Mouse (Mus musculus) limb, embryonic 12.5 days (tissue): ENCODE measurements at regions not wholly inside any gene's neighbourhood (a gene's known extent, or its start where the extent isn't known, plus 50 kb on each side); places are given as distances from the start of the nearest gene placed in this dataset.

Experiments used
- ATAC-seq: fragments of 200-750 bp; cut with Nextera tagmentation; 2 replicates; pipeline ENCODE4 v1.8.0; 2017; ENCODE audit warnings: low read depth, moderate TSS enrichment; ENCODE audit not compliant: insufficient number of reproducible peaks, insufficient read depth, low FRiP score, low TSS enrichment
- H3K27ac ChIP-seq: fragments of 300-500 bp; sonication (generic); 2 replicates; pipeline ENCODE4 v1.5.1; 2016; ENCODE audit warnings: mild to moderate bottlenecking, moderate library complexity
- H3K27me3 ChIP-seq: fragments of 300-500 bp; sonication (generic); 2 replicates; pipeline ENCODE4 v1.6.1; 2016; ENCODE audit warnings: mild to moderate bottlenecking, moderate library complexity
- H3K36me3 ChIP-seq: fragments of 300-500 bp; sonication (generic); 2 replicates; pipeline ENCODE4 v1.6.1; 2016; ENCODE audit warnings: mild to moderate bottlenecking, moderate library complexity
- H3K4me1 ChIP-seq: fragments of 300-500 bp; sonication (generic); replicated peaks from 2 replicates; pipeline ENCODE4 v1.6.1; 2016
- H3K4me2 ChIP-seq: fragments of 300-500 bp; sonication (generic); 2 replicates; pipeline ENCODE4 v1.6.1; 2016; ENCODE audit warnings: mild to moderate bottlenecking, moderate library complexity
- H3K4me3 ChIP-seq: fragments of 300-500 bp; sonication (generic); replicated peaks from 2 replicates; pipeline ENCODE4 v1.5.1; 2016; ENCODE audit warnings: mild to moderate bottlenecking
- H3K9ac ChIP-seq: fragments of 300-500 bp; sonication (generic); replicated peaks from 2 replicates; pipeline ENCODE4 v1.6.1; 2016; ENCODE audit warnings: mild to moderate bottlenecking, moderate library complexity
- H3K9me3 ChIP-seq: fragments of 300-500 bp; sonication (generic); 2 replicates; pipeline ENCODE4 v1.6.1; 2016; ENCODE audit warnings: mild to moderate bottlenecking, moderate library complexity
- WGBS: fragments of 180-500 bp; shearing (Covaris S2); methylation state at CpG from one replicate; pipeline ENCODE4 v1.1.7; 2016; 5-methylcytosine and 5-hydroxymethylcytosine counted together

- H3K9ac ChIP-seq = no peak overlapping the region
- H3K9me3 ChIP-seq = no peaks in the 10 kb centered on the region
- ATAC-seq = no peak
- H3K4me2 ChIP-seq = no peak overlapping the region
- 88% methylated on average over 11 of the region's 11 CpGs for WGBS
- H3K36me3 ChIP-seq = no peaks in the 10 kb centered on the region
- H3K4me3 ChIP-seq = no peak overlapping the region
- H3K4me1 ChIP-seq = 0 out of 2 replicates have a peak, but pooled peaks cover 2% of the 10 kb centered on the region
- no peaks in the 10 kb centered on the region for H3K27me3 ChIP-seq
- no peak overlapping the region for H3K27ac ChIP-seq
Measured at GRCm38 (mm10) chr1:128826419-128826818, 234.3 kb upstream of the Cxcr4 start.

DNA sequence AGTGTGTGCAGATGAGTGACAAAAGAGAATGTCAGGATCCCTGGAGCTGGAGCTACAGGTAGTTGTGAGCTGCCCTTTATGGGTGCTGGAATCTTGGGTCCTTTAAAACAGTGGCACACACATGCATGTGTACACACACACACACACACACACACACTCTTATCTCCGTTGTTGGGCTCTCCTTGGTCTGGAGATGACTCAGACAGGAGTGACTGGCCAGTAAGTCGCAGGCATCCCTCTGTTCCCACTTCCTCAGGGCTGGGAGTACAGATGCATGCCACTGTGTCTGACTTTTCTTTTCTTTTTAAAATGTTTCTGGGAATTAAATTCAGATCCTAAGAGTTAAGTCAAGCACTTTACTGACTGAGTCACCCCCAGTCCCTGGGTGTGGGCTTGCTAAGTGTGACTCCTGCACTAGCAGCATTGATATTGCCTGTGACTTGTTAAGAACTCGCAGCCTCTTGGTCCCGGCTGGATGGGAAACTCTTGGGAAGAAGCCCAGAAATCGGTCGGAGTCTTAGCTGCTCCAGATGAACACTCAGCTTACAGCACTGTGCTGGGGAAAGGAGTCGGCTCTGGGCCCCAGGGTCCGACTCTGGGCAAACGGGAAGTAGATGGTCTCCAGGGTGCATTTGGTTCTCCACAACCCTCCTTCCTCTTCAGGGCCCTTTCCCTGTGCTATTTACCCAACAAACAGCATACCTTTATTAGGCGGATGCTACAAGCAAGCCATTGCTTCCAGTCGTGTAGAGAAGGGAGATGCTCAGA, 233.0 kb upstream of the Cxcr4 start:
- no peaks in the 10 kb centered on the region for H3K36me3 ChIP-seq
- H3K27me3 ChIP-seq = no peaks in the 10 kb centered on the region
- no peak overlapping the region for H3K4me2 ChIP-seq
- peaks cover 6% of the 10 kb centered on the region; the same call in 1 of the 2 replicates for H3K9me3 ChIP-seq
- 0 out of 2 replicates have a peak, but pooled peaks cover 2% of the 10 kb centered on the region for H3K4me1 ChIP-seq
- no peak overlapping the region for H3K9ac ChIP-seq
- no peak overlapping the region for H3K27ac ChIP-seq
- no peak overlapping the region for H3K4me3 ChIP-seq
- 71% methylated on average over 11 of the region's 11 CpGs for WGBS
- ATAC-seq = no peak

DNA sequence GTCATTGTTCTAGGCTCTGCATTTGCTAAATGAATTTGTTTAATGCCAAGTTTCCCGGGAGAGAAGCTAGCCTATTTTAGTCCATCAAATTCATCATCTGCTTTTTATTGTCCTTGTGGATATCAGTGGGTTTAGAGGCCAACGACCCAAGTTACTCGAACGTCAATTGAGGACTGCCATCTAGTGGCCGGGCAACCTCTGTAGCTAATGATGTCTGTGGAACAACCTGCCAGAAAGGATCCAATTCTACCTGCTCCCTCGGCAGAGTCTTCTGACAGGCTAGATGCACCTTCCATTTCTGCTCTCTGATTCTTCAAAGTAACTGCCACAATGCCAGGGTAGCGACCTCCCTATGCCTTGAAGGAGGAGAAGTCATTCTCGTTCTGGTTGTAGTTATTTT, 232.1 kb upstream of the Cxcr4 start:
- Histone ChIP-seq H3K9ac (no peak overlapping the region), H3K4me3 (no peak overlapping the region), H3K27ac (no peak overlapping the region), H3K36me3 (no peaks in the 10 kb centered on the region), H3K27me3 (no peaks in the 10 kb centered on the region), H3K4me1 (0 out of 2 replicates have a peak, but pooled peaks cover 2% of the 10 kb centered on the region), H3K9me3 (peaks cover 6% of the 10 kb centered on the region; the same call in 1 of the 2 replicates), H3K4me2 (no peak overlapping the region)
- 11% methylated on average over 8 of the region's 8 CpGs for WGBS
- ATAC-seq = no peak

DNA sequence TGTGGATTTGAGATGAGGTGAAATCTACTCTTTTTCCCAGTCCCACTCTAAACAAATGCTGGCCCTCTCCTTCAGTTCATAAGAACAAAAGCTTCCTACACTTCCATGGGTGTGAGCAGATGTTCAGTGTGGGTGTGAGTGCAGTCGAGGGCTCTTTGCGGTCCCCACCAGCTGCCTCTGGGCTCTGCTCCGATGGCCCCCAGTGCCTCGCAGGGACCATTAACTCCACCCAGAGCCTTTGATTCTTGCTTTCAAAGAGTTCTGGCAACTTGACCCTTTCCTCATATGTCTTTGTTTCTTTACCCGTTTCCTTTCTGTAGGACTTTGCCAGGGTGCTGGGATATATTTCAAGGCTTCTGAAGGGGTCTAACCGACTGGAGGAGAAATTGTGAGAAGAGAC, 229.9 kb upstream of the Cxcr4 start:
- Histone ChIP-seq H3K36me3 (no peaks in the 10 kb centered on the region), H3K4me1 (0 out of 2 replicates have a peak, but pooled peaks cover 2% of the 10 kb centered on the region), H3K27me3 (no peaks in the 10 kb centered on the region), H3K4me2 (no peak overlapping the region), H3K27ac (no peak overlapping the region), H3K4me3 (no peak overlapping the region), H3K9me3 (peaks cover 6% of the 10 kb centered on the region; the same call in 1 of the 2 replicates), H3K9ac (no peak overlapping the region)
- 33% methylated on average over 6 of the region's 6 CpGs for WGBS
- no peak for ATAC-seq

DNA sequence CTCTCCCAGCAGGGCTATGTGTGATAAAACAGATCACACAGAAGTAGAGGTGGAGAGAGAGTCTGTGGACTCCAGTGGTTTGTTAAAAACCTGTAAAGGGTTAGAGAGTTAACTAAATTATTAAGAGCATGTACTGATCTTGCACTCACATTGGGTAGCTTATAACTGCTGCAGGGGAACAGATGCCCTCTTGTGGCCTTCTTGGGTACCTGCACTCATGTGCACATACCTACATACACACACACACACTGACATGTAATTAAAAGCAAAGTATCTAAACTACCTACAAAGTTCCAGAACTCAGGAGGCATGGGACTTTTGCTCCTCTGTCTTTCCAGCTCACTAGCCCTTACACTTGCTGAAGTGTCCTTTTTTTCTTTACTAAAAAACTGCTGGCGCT, 228.4 kb upstream of the Cxcr4 start:
- H3K9me3 ChIP-seq = peaks cover 6% of the 10 kb centered on the region; the same call in 1 of the 2 replicates
- no peaks in the 10 kb centered on the region for H3K36me3 ChIP-seq
- H3K9ac ChIP-seq = no peak overlapping the region
- H3K27me3 ChIP-seq = no peaks in the 10 kb centered on the region
- no peak overlapping the region for H3K4me2 ChIP-seq
- WGBS = 96% methylated on average over 1 of the region's 1 CpGs
- H3K4me3 ChIP-seq = no peak overlapping the region
- 0 out of 2 replicates have a peak, but pooled peaks cover 2% of the 10 kb centered on the region for H3K4me1 ChIP-seq
- ATAC-seq = no peak
- no peak overlapping the region for H3K27ac ChIP-seq

- Histone ChIP-seq H3K4me1 (0 out of 2 replicates have a peak, but pooled peaks cover 2% of the 10 kb centered on the region), H3K27me3 (no peaks in the 10 kb centered on the region), H3K4me3 (no peak overlapping the region), H3K27ac (no peak overlapping the region), H3K36me3 (no peaks in the 10 kb centered on the region), H3K4me2 (no peak overlapping the region), H3K9ac (no peak overlapping the region), H3K9me3 (peaks cover 6% of the 10 kb centered on the region; the same call in 1 of the 2 replicates)
- WGBS = 93% methylated on average over 6 of the region's 6 CpGs
- ATAC-seq = no peak
Measured at GRCm38 (mm10) chr1:128819611-128820010, 227.5 kb upstream of the Cxcr4 start.

DNA sequence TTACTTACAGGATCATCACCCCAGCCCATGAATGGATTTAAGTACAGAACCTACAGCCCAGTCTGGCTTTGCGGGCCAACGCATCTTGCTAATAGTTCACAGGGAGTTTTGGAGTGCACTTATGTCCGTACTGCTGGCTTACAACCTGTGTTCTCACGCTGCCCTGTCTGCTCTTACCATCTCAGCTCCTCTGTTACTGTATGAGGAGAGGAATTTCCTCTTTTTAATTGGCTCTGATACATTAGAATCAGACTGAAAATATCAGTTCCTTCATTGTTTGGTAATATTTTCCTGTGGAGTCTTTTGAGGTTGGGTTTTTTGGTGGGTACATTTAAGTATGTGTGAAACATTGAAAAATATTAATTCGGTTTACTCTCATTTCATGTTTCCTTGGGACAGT, 221.3 kb upstream of the Cxcr4 start:
- ATAC-seq = no peak
- no peaks in the 10 kb centered on the region for H3K9me3 ChIP-seq
- H3K4me2 ChIP-seq = no peak overlapping the region
- no peaks in the 10 kb centered on the region for H3K4me1 ChIP-seq
- no peak overlapping the region for H3K4me3 ChIP-seq
- 78% methylated on average over 5 of the region's 5 CpGs for WGBS
- H3K27me3 ChIP-seq = no peaks in the 10 kb centered on the region
- no peaks in the 10 kb centered on the region for H3K36me3 ChIP-seq
- no peak overlapping the region for H3K27ac ChIP-seq
- no peak overlapping the region for H3K9ac ChIP-seq

DNA sequence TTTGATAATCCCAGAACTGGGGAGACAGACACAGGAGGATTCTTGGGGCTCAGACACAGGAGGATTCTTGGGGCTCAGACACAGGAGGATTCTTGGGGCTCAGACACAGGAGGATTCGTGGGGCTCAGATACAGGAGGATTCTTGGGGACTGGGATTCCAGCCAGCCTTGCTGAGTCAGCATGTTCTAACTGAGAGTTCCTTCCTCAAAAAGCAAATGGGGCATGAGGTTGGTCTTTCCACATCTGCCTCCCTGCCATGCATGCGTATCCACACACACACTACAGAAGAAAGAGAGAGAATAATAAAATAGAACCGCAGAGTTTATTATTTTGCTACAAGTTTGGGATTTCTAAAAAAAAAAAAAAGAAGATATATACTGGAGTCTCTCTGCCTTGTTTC, 218.8 kb upstream of the Cxcr4 start:
- Histone ChIP-seq H3K4me3 (no peak overlapping the region), H3K4me2 (no peak overlapping the region), H3K9ac (no peak overlapping the region), H3K9me3 (no peaks in the 10 kb centered on the region), H3K27ac (no peak overlapping the region), H3K36me3 (no peaks in the 10 kb centered on the region), H3K4me1 (0 out of 2 replicates have a peak, but pooled peaks cover 5% of the 10 kb centered on the region), H3K27me3 (no peaks in the 10 kb centered on the region)
- WGBS = 80% methylated on average over 3 of the region's 3 CpGs
- no peak for ATAC-seq

GRCm38 (mm10) chr1:128810094-128810493, 218.0 kb upstream of the Cxcr4 start:
- no peak for ATAC-seq
- Histone ChIP-seq H3K4me3 (no peak overlapping the region), H3K9ac (no peak overlapping the region), H3K27ac (no peak overlapping the region), H3K36me3 (no peaks in the 10 kb centered on the region), H3K4me1 (0 out of 2 replicates have a peak, but pooled peaks cover 5% of the 10 kb centered on the region), H3K27me3 (no peaks in the 10 kb centered on the region), H3K4me2 (no peak overlapping the region), H3K9me3 (no peaks in the 10 kb centered on the region)
- WGBS = 81% methylated on average over 2 of the region's 2 CpGs

- ATAC-seq = no peak
- Histone ChIP-seq H3K27ac (no peak overlapping the region), H3K4me1 (0 out of 2 replicates have a peak, but pooled peaks cover 5% of the 10 kb centered on the region), H3K4me2 (no peak overlapping the region), H3K36me3 (no peaks in the 10 kb centered on the region), H3K4me3 (no peak overlapping the region), H3K27me3 (no peaks in the 10 kb centered on the region), H3K9ac (no peak overlapping the region), H3K9me3 (no peaks in the 10 kb centered on the region)
- 87% methylated on average over 8 of the region's 8 CpGs for WGBS
Measured at GRCm38 (mm10) chr1:128809601-128810000, 217.5 kb upstream of the Cxcr4 start.

DNA sequence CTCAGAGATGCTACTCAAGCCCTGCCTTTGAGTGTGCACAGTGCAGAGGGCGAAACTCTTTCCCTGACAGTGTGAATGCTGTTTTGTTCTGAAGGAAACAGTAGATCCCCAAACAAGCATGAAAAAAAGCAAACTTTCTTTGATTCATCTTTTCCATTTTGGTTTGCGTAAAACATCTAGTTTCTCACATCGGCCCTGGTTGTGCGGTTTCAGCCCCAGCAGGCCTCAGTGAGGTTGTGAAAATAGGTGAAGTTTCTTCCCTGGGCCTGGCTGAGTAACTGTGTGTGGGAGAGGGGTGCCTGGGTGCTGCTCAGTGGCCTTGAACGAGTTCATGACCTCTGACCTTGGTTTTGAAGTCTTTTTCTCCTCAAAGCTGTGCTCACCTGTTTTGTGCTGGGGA, 216.5 kb upstream of the Cxcr4 start:
- Histone ChIP-seq H3K4me1 (peaks cover 9% of the 10 kb centered on the region; the same call in 1 of the 2 replicates), H3K9me3 (no peaks in the 10 kb centered on the region), H3K4me2 (no peak overlapping the region), H3K9ac (no peak overlapping the region), H3K4me3 (no peak overlapping the region), H3K36me3 (no peaks in the 10 kb centered on the region), H3K27me3 (0 out of 2 replicates have a peak, but pooled peaks cover 6% of the 10 kb centered on the region), H3K27ac (no peak overlapping the region)
- 86% methylated on average over 5 of the region's 5 CpGs for WGBS
- no peak for ATAC-seq
